Mouse (Mus musculus) neutrophil, adult 5-6 weeks (primary cell): Measurements from ENCODE around the gene Tmem91. TPM values are rescaled to one million over a fixed set of nuclear protein-coding genes. Genes with fewer than 3 reads are reported as not detected.
"Not testable (repeated sequence)": the region's sequence is repeated elsewhere in the genome, so short reads cannot be mapped to it uniquely, and the experiment has no call there.

Source experiments
- ATAC-seq: fragments of 151-379, 151-347 bp; 2 replicates; pipeline ENCODE4 v1.8.0; 2017; ENCODE audit warnings: mild to moderate bottlenecking, moderate TSS enrichment; ENCODE audit not compliant: insufficient number of reproducible peaks, poor library complexity, low FRiP score, severe bottlenecking; ENCODE audit errors: extremely low read depth
- total RNA-seq: library from RNA; stranded (forward); fragments of 200-1000 nt; gene quantifications from 2 replicates; pipeline ENCODE4 v1.2.3, GENCODE M21; 2017

The Tmem91 gene
- 0.70 and 4.5 TPM in 2 replicates for total RNA-seq

GRCm38 (mm10) chr7:25674719-25675300, at the start of gene Tmem91:
Gene Tmem91, minus strand, starts transcription at chr7:25675166.
- ATAC-seq, result peak; percentile 25; the same call in 1 of the 2 replicates

GRCm38 (mm10) chr7:25721776-25722175, 46.8 kb upstream of the Tmem91 start:
- not testable (repeated sequence) for ATAC-seq

DNA sequence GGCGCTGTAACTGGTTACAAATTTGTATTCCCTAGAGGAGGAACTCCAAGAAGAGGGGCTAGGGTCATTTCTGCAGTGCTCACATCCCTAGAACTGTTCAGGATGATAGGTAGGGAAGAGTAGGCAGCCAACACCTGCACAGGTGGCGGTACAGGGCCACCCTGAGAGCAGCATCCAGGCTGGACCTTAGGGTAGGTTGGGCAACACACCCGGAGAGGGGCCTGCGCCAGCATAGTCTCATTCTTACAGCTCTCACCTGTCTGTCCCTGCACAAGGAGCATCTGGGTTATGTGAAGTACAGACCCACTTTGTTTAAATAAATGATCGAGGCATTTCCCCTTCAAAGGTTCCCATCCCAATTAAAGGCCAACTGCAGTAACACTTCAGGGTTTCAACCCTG, 45.8 kb upstream of the Tmem91 start:
- ATAC-seq, result no peak

GRCm38 (mm10) chr7:25719761-25720610, 45.0 kb upstream of the Tmem91 start:
- ATAC-seq, result no peak

GRCm38 (mm10) chr7:25718788-25719417, 43.9 kb upstream of the Tmem91 start, which contains the start of gene Ccdc97:
Gene Ccdc97, minus strand, starts transcription at chr7:25719088.
- peak; percentile 87 for ATAC-seq

DNA sequence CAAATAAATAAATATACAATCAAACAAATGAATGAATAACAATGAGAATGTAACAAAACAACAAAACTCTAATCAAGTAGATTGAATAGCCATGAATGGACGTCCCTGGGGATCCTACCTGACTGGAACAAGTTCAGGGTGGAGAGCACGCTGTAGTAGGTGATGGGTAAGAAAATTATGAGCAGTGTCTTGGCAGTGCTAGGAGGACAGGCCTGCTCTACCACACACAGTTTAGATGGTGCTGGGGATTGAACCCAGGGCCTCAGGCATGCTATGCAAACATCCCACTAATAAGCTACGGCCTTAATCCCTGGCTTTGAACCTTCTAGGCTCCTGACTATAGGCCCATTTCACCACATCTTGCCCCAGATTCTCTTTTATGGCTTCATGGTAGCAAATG, 42.5 kb upstream of the Tmem91 start:
- ATAC-seq, result no peak

- ATAC-seq, result no peak
These were observed 40.8 kb upstream of the Tmem91 start for GRCm38 (mm10) chr7:25715731-25716271.

- no peak for ATAC-seq
These were observed 39.6 kb upstream of the Tmem91 start for GRCm38 (mm10) chr7:25714581-25714980.

- ATAC-seq, result no peak
These were observed 37.8 kb upstream of the Tmem91 start for GRCm38 (mm10) chr7:25712801-25713200.

DNA sequence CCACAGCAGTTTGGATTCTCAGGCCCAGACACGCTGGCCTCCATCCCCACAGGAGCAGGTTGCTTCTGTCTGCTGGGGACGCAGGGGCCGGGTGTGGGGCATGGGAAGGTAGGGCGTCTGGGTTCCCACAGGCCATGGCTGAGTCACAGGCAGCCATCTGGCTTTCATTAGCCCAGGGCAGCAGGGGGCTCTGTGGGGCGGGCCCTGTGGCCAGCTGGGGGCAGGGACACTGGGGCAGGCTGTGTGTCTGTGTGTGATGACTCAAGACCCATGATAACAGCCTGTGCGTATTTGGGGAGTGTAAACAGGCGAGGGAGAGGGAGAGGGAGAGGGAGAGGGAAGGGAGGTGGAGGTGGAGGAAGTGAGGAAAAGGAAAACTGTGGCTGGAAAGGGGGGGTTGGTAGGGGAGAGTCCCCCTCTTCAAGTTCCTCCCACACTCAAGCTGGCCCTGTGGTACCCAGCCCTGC, 36.8 kb upstream of the Tmem91 start:
- ATAC-seq, result no peak

DNA sequence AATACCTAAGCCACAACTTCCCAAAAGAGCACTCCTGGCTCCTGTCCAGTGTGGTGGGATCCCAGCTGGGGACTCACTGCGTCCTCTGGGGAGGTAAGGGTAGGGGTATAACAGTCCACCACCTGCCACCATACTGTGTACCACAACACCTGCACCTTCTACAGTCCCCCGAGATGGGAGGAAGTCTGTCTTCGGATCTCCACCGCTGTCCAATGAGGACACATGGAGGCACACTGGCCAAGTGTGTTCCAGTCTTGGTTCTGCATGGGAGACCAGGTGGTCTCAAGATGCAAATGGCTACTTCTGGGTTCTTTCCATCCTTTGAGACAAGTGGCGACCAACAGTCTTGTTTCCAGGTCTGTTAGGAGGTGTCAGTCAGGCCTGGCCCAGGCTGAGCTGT, 36.2 kb upstream of the Tmem91 start:
- no peak for ATAC-seq

GRCm38 (mm10) chr7:25710519-25711130, 35.7 kb upstream of the Tmem91 start:
- no peak for ATAC-seq

DNA sequence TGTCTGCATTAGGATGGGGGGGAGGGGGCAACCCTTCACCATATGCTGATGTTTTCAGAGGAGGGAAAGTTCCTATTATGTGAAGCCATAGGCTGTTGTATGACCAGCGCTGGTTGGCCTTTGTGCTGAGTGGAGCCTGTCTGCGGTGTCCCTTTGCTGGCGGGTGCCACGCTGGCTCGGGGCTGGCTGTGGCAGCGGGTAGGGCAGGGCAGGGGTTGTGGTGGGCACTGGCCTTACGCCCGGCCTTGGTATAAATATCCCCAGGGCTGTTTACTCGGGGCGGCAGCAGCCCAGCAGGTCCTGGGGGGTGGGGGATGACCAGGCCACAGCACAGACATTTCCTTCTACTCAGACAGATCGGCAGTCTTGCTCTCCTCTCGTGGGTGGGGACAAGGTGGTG, 35.0 kb upstream of the Tmem91 start:
- ATAC-seq, result no peak

DNA sequence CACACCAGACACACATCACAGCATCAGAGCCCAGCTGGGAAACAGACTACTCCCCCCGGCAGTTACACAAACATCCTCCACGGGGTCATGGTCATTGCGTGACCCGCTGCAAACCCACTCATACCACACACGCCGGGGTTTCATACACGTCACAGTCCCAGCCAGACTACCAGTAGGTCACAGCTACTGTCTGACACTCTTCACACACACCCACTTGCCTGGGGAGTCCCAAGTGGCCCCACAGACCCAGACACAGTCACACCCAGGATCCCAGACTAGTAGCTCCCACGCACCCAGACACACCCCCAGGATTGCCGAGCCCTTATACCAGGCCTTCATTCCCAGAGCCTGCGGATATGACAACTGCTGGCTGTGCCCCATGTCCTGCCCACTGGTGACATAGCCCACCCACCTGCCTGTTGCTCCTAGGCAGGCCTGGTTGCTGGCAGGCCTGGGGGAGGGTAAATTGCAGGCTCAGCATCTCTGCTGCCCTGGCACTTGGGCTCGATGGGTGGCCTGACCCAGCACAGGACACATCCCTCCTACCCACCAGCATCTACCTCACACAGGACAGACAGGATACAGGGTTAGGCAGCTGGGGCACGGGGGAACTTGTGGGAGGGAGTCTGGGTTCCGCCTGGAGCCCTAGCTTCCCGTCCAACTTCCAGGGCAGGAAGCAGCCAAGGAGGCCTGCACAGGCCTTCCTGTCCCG, 32.8 kb upstream of the Tmem91 start:
- ATAC-seq, result peak; percentile 70

GRCm38 (mm10) chr7:25706578-25707170, 31.7 kb upstream of the Tmem91 start:
- peak; percentile 21; the same call in 1 of the 2 replicates for ATAC-seq

DNA sequence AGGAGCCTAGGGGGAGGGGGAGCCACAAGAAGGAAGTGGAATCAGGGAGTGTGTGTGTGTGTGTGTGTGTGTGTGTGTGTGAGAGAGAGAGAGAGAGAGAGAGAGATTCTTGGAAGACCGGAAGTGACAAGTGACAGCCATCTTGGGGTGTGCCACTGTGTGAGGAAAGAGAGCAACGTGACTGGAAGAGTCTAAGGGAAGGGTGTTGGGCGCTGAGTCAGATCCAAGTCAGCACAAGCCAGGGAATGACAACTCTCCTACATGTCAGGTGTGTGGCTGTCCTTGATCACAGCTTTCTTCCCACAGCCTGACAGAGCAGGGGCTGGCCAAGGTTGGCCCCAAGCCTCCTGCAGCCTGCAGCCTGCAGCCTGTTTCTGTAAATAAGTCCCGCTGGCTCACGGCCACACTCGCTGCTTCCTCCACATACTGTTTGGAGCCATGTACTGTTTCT, 30.9 kb upstream of the Tmem91 start:
- no peak for ATAC-seq

- ATAC-seq, result no peak
These were observed 29.9 kb upstream of the Tmem91 start for GRCm38 (mm10) chr7:25704716-25705364.
